Mouse (Mus musculus): ENCODE results near the gene Pcolce2. TPM values are rescaled to one million over a fixed set of nuclear protein-coding genes. Genes with fewer than 3 reads are reported as not detected.

Gene Pcolce2
- polyA plus RNA-seq, 1 experiment: 0.06 TPM

GRCm38 (mm10) chr9:95705371-95705770, 68.0 kb downstream of the Pcolce2 start:
- H3K36me3 ChIP-seq (ENCODE audit: control insufficient read depth, insufficient read depth, low read length): no peaks in the 10 kb centered on the region
- H3K4me1 ChIP-seq (ENCODE audit: control insufficient read depth, insufficient read depth, insufficient read length, low read length): no peaks in the 10 kb centered on the region
- no peaks in the 10 kb centered on the region for H3K27me3 ChIP-seq (ENCODE audit: control insufficient read depth, insufficient read depth, low read length)
- no peak overlapping the region for H3K4me3 ChIP-seq (ENCODE audit: low read depth, low read length)
- no peak overlapping the region for H3K27ac ChIP-seq (ENCODE audit: insufficient read depth, low read depth, low read length)
- 84% methylated on average over 5 of the region's 5 CpGs for WGBS
- TF ChIP-seq POLR2A (IDR thresholded peaks at IDR 0.05; ENCODE audit: low read depth, low read length) (no peak), CTCF (IDR thresholded peaks at IDR 0.05; ENCODE audit: extremely low read depth, insufficient read length, insufficient replicate concordance, low read depth, low read length) (no peak)

- TF ChIP-seq CTCF (IDR thresholded peaks at IDR 0.05; ENCODE audit: extremely low read depth, insufficient read length, insufficient replicate concordance, low read depth, low read length) (peak; percentile 17; the same call in 1 of the 2 replicates), POLR2A (IDR thresholded peaks at IDR 0.05; ENCODE audit: low read depth, low read length) (no peak)
These were observed 71.5 kb downstream of the Pcolce2 start for GRCm38 (mm10) chr9:95708943-95709342.

DNA sequence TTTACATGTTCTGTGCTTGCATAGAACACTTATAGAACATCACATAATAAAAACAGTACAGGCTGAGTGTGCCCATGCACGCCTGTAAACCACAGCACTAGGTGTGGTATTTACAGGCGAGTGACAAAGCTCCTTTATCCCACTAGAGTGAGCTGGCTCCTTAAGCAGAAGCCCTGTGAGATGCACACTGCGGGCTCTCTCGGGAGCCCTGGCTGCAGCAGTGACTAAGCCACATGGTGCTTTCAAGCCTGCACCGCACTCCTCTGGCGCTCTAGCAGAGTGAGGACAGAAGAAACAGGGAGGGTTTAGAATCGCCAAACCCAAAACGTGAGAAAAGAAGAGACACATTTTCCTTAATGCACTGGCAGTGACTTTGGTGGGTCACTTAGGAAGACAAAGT, 75.2 kb downstream of the Pcolce2 start:
- TF ChIP-seq CTCF (IDR thresholded peaks at IDR 0.05; ENCODE audit: extremely low read depth, insufficient read length, insufficient replicate concordance, low read depth, low read length) (no peak), POLR2A (IDR thresholded peaks at IDR 0.05; ENCODE audit: low read depth, low read length) (no peak)
- H3K4me1 ChIP-seq (ENCODE audit: control insufficient read depth, insufficient read depth, insufficient read length, low read length): no peaks in the 10 kb centered on the region
- H3K27ac ChIP-seq (ENCODE audit: insufficient read depth, low read depth, low read length): no peak overlapping the region
- H3K4me3 ChIP-seq (ENCODE audit: low read depth, low read length): no peak overlapping the region
- WGBS: 46% methylated on average over 8 of the region's 8 CpGs
- no peaks in the 10 kb centered on the region for H3K27me3 ChIP-seq (ENCODE audit: control insufficient read depth, insufficient read depth, low read length)
- no peaks in the 10 kb centered on the region for H3K36me3 ChIP-seq (ENCODE audit: control insufficient read depth, insufficient read depth, low read length)

More at GRCm38 (mm10) chr9:95708943-95709342, 71.5 kb downstream of the Pcolce2 start:
- H3K27ac ChIP-seq (ENCODE audit: insufficient read depth, low read depth, low read length): no peak overlapping the region
- H3K4me1 ChIP-seq (ENCODE audit: control insufficient read depth, insufficient read depth, insufficient read length, low read length): no peaks in the 10 kb centered on the region
- H3K27me3 ChIP-seq (ENCODE audit: control insufficient read depth, insufficient read depth, low read length): no peaks in the 10 kb centered on the region
- no peaks in the 10 kb centered on the region for H3K36me3 ChIP-seq (ENCODE audit: control insufficient read depth, insufficient read depth, low read length)
- no peak overlapping the region for H3K4me3 ChIP-seq (ENCODE audit: low read depth, low read length)

- Histone ChIP-seq H3K4me1 (ENCODE audit: control insufficient read depth, insufficient read depth, insufficient read length, low read length) (no peaks in the 10 kb centered on the region), H3K27ac (ENCODE audit: insufficient read depth, low read depth, low read length) (no peak overlapping the region), H3K36me3 (ENCODE audit: control insufficient read depth, insufficient read depth, low read length) (no peaks in the 10 kb centered on the region), H3K4me3 (ENCODE audit: low read depth, low read length) (no peak overlapping the region), H3K27me3 (ENCODE audit: control insufficient read depth, insufficient read depth, low read length) (no peaks in the 10 kb centered on the region)
- no peak for TF ChIP-seq CTCF (IDR thresholded peaks at IDR 0.05; ENCODE audit: extremely low read depth, insufficient read length, insufficient replicate concordance, low read depth, low read length)
- TF ChIP-seq POLR2A (IDR thresholded peaks at IDR 0.05; ENCODE audit: low read depth, low read length): no peak
These were observed 98.8 kb downstream of the Pcolce2 start for GRCm38 (mm10) chr9:95736238-95736637.

GRCm38 (mm10) chr9:95744845-95745613, 107.6 kb downstream of the Pcolce2 start:
- Histone ChIP-seq H3K4me1 (ENCODE audit: control insufficient read depth, insufficient read depth, insufficient read length, low read length) (peaks cover 4% of the 10 kb centered on the region; the same call in 1 of the 2 replicates), H3K27ac (ENCODE audit: insufficient read depth, low read depth, low read length) (no peak overlapping the region), H3K4me3 (ENCODE audit: low read depth, low read length) (no peak overlapping the region), H3K36me3 (ENCODE audit: control insufficient read depth, insufficient read depth, low read length) (no peaks in the 10 kb centered on the region), H3K27me3 (ENCODE audit: control insufficient read depth, insufficient read depth, low read length) (peaks cover 9% of the 10 kb centered on the region; the same call in 1 of the 2 replicates)
- no peak for TF ChIP-seq CTCF (IDR thresholded peaks at IDR 0.05; ENCODE audit: extremely low read depth, insufficient read length, insufficient replicate concordance, low read depth, low read length)
- TF ChIP-seq POLR2A (IDR thresholded peaks at IDR 0.05; ENCODE audit: low read depth, low read length): no peak
- 39% methylated on average over 7 of the region's 7 CpGs for WGBS

DNA sequence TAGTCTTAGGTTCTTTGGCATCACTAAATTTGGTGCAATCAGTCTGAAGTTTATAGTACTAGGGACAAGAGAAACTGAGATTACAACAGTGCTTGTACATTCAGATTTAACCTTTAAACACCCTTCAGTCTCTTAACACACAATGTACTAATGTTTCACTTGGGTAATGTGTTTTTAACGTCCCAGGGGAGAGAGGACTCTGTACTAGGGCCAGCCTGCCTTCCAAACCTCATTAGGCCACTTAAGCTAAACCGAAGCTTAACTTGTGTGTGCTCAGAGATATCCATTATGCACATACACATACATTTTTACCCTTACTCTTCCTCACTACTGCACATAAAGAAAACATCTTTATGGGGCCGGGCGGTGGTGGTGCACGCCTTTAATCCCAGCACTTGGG, 109.9 kb downstream of the Pcolce2 start:
- H3K4me3 ChIP-seq (ENCODE audit: low read depth, low read length): no peak overlapping the region
- 81% methylated on average over 5 of the region's 5 CpGs for WGBS
- H3K27ac ChIP-seq (ENCODE audit: insufficient read depth, low read depth, low read length): no peak overlapping the region
- peaks cover 4% of the 10 kb centered on the region; the same call in 1 of the 2 replicates for H3K4me1 ChIP-seq (ENCODE audit: control insufficient read depth, insufficient read depth, insufficient read length, low read length)
- no peak for TF ChIP-seq POLR2A (IDR thresholded peaks at IDR 0.05; ENCODE audit: low read depth, low read length)
- 0 out of 2 replicates have a peak, but pooled peaks cover 2% of the 10 kb centered on the region for H3K36me3 ChIP-seq (ENCODE audit: control insufficient read depth, insufficient read depth, low read length)
- peaks cover 11% of the 10 kb centered on the region; the same call in 1 of the 2 replicates for H3K27me3 ChIP-seq (ENCODE audit: control insufficient read depth, insufficient read depth, low read length)

Other genes starting within 250 kb of the Pcolce2 start
- gene Chst2, start 230.9 kb upstream of the Pcolce2 start, polyA plus RNA-seq (2012; rRNA removed): 1.6 and 6.4 TPM in 2 replicates
- 0.42 and 0.67 TPM in 2 replicates for gene U2surp, start 125.6 kb upstream of the Pcolce2 start, polyA plus RNA-seq (2012; rRNA removed)
- gene Paqr9, start 77.9 kb upstream of the Pcolce2 start, polyA plus RNA-seq (2012; rRNA removed): 0.44 and 1.5 TPM in 2 replicates
- 1.7 and 2.2 TPM in 2 replicates for gene Trpc1, start 112.8 kb downstream of the Pcolce2 start, polyA plus RNA-seq (2012; rRNA removed)
- 18.8 and 82.0 TPM in 2 replicates for gene Pls1, start 207.7 kb downstream of the Pcolce2 start, polyA plus RNA-seq (2012; rRNA removed)
- gene Atr, start 220.0 kb downstream of the Pcolce2 start, polyA plus RNA-seq (2012; rRNA removed): 0.14 and 0.35 TPM in 2 replicates